Mouse (Mus musculus) spleen, adult 2 months (tissue): ENCODE measurements around the gene Gm17018.

ENCODE experiments used
- CTCF ChIP-seq: fragments of 200-500 bp; IDR thresholded peaks from 2 replicates; pipeline ENCODE4 v1.5.1; 2011; ENCODE audit warnings: mild to moderate bottlenecking, inconsistent platforms; ENCODE audit not compliant: insufficient read depth, insufficient read length, insufficient replicate concordance; ENCODE audit errors: extremely low read depth
- POLR2A ChIP-seq: fragments of 200-500 bp; IDR thresholded peaks from 2 replicates; pipeline ENCODE4 v1.6.1; 2011; ENCODE audit warnings: low read depth, low read length, inconsistent platforms

GRCm38 (mm10) chr19:45592916-45593315 lies 32.5 kb downstream of the Gm17018 start:
- TF ChIP-seq POLR2A (no peak), CTCF (no peak)
